9 mouse cellular contexts compared by ENCODE assay signal in genomic region chr5:52470551-52470950, GRCm38 (mm10). TPM values are rescaled to one million over a fixed set of nuclear protein-coding genes. Genes with fewer than 3 reads are reported as not detected.
DNase-seq lines count a peak whose midpoint lies in the region; ATAC-seq and TF ChIP-seq lines count a peak whose summit lies in the region.
"Had no signal": no experiment of that assay in that cellular context is flagged by ENCODE, and none has a peak within 500 bp of the region (broad histone marks: within the 10 kb centered on the region; RNA-seq: fewer than 3 reads in every experiment).

No protein-coding gene starts in this region.

- no peak for TF ChIP-seq POLR2A in embryonic fibroblast, embryonic 13.5 days (IDR thresholded peaks at IDR 0.05; ENCODE audit: low read depth, low read length)

- peaks cover under 1% of the 10 kb centered on the region; the same call in 1 of the 2 replicates for H3K9me3 ChIP-seq in kidney, embryonic 16.5 days (ENCODE audit: low read length)
- no peaks in the 10 kb centered on the region for H3K9me3 ChIP-seq in intestine, embryonic 15.5 days
- no peaks in the 10 kb centered on the region for H3K9me3 ChIP-seq in midbrain, postnatal 0 days (ENCODE audit: low read length)

- ATAC-seq in kidney, embryonic 16.5 days (ENCODE audit: low FRiP score, low TSS enrichment): no peak; the same call in 1 of the 2 replicates
- ATAC-seq in intestine, embryonic 15.5 days: peak; percentile 28
- ATAC-seq in midbrain, postnatal 0 days (ENCODE audit: low FRiP score): peak; percentile 24; the same call in 1 of the 2 replicates

- no peak for TF ChIP-seq CTCF in embryonic fibroblast, embryonic 13.5 days (IDR thresholded peaks at IDR 0.05; ENCODE audit: borderline replicate concordance, insufficient read depth, low read length)
- no peak for TF ChIP-seq CTCF in midbrain, postnatal 0 days (IDR thresholded peaks at IDR 0.05)

- H3K27me3 ChIP-seq in kidney, embryonic 16.5 days (ENCODE audit: insufficient read depth, low read length): 0 out of 2 replicates have a peak, but pooled peaks cover 5% of the 10 kb centered on the region
- no peaks in the 10 kb centered on the region for H3K27me3 ChIP-seq in intestine, embryonic 15.5 days (replicated peaks)
- H3K27me3 ChIP-seq in midbrain, postnatal 0 days (ENCODE audit: insufficient read depth, low read length): no peaks in the 10 kb centered on the region

- H3K9ac ChIP-seq in kidney, embryonic 16.5 days (replicated peaks; ENCODE audit: low read length): peak overlapping the region; percentile 85; the same call in 1 of the 2 replicates
- H3K9ac ChIP-seq in intestine, embryonic 15.5 days: peak overlapping the region; percentile 81; the same call in 1 of the 2 replicates
- H3K9ac ChIP-seq in midbrain, postnatal 0 days (replicated peaks; ENCODE audit: low read length, poor library complexity, severe bottlenecking): peak overlapping the region; percentile 97; the same call in 1 of the 2 replicates

- peaks cover 15% of the 10 kb centered on the region; the same call in 1 of the 2 replicates for H3K4me1 ChIP-seq in kidney, embryonic 16.5 days (ENCODE audit: insufficient read depth, low read length)
- H3K4me1 ChIP-seq in embryonic fibroblast, embryonic 13.5 days (ENCODE audit: control insufficient read depth, insufficient read depth, low read length): no peaks in the 10 kb centered on the region
- H3K4me1 ChIP-seq in intestine, embryonic 15.5 days (replicated peaks): peaks cover 3% of the 10 kb centered on the region; the same call in 1 of the 2 replicates
- H3K4me1 ChIP-seq in midbrain, postnatal 0 days (ENCODE audit: insufficient read depth, low read length): 0 out of 2 replicates have a peak, but pooled peaks cover 2% of the 10 kb centered on the region

- no peak overlapping the region for H3K27ac ChIP-seq in kidney, embryonic 16.5 days (ENCODE audit: low read length)
- no peak overlapping the region for H3K27ac ChIP-seq in embryonic fibroblast, embryonic 13.5 days (ENCODE audit: insufficient read depth, low read length)
- no peak overlapping the region for H3K27ac ChIP-seq in intestine, embryonic 15.5 days
- H3K27ac ChIP-seq in midbrain, postnatal 0 days (ENCODE audit: low read depth, low read length): peak overlapping the region; percentile 90; the same call in 1 of the 2 replicates

- H3K4me2 ChIP-seq in kidney, embryonic 16.5 days (replicated peaks; ENCODE audit: low read depth, low read length): peak overlapping the region; percentile 81
- H3K4me2 ChIP-seq in intestine, embryonic 15.5 days (replicated peaks): peak overlapping the region; percentile 92
- H3K4me2 ChIP-seq in midbrain, postnatal 0 days (ENCODE audit: low read depth, low read length, poor library complexity, severe bottlenecking): peak overlapping the region; percentile 87

- no peak for DNase-seq in kidney, postnatal 4 days
- no peak for DNase-seq in midbrain, postnatal 0 days (ENCODE audit: low spot score)
- DNase-seq in layer of hippocampus, adult 9-11 months: no peak
- DNase-seq in gastrocnemius, postnatal 4 days (ENCODE audit: low spot score in 2 of 2): no peak
- no peak for DNase-seq in gastrocnemius, postnatal 10 days

- H3K36me3 ChIP-seq in kidney, embryonic 16.5 days (ENCODE audit: insufficient read depth, low read length): no peaks in the 10 kb centered on the region
- H3K36me3 ChIP-seq in intestine, embryonic 15.5 days: no peaks in the 10 kb centered on the region
- H3K36me3 ChIP-seq in midbrain, postnatal 0 days (ENCODE audit: insufficient read depth, low read length): no peaks in the 10 kb centered on the region
- H3K36me3 ChIP-seq: G1E had no signal

- peak overlapping the region; percentile 73 for H3K4me3 ChIP-seq in kidney, embryonic 16.5 days (ENCODE audit: low read length)
- H3K4me3 ChIP-seq in embryonic fibroblast, embryonic 13.5 days (ENCODE audit: insufficient read depth, low read length): peak overlapping the region; percentile 58
- peak overlapping the region; percentile 73 for H3K4me3 ChIP-seq in intestine, embryonic 15.5 days (replicated peaks)
- H3K4me3 ChIP-seq in midbrain, postnatal 0 days (ENCODE audit: low read depth, low read length): peak overlapping the region; percentile 76

- WGBS in kidney, embryonic 16.5 days: 48% methylated on average over 5 of the region's 5 CpGs
- 56% methylated on average over 5 of the region's 5 CpGs for WGBS in intestine, embryonic 15.5 days
- WGBS in midbrain, postnatal 0 days: 52% methylated on average over 5 of the region's 5 CpGs

RNA-seq across cellular contexts. Expression of gene Ccdc149, which starts 0.8 kb away (rescaled TPM):
- polyA plus RNA-seq in kidney, embryonic 16.5 days (2015; fragmentation: Nextera tagmentation; extraction: Ambion mirVana): 3.4 and 3.5 TPM in 2 replicates
- 3.0 and 3.7 TPM in 2 replicates for polyA plus RNA-seq in embryonic fibroblast, embryonic 13.5 days (2011; ENCODE audit: insufficient read length, low read depth, missing spikeins)
- polyA plus RNA-seq in intestine, embryonic 15.5 days (2015; fragmentation: Nextera tagmentation; extraction: Ambion mirVana): 3.8 and 4.3 TPM in 2 replicates
- 19.9 and 21.2 TPM in 2 replicates for total RNA-seq in midbrain, postnatal 0 days (2014; rRNA removed)
- polyA plus RNA-seq in midbrain, postnatal 0 days (2015; fragmentation: Nextera tagmentation; extraction: Ambion mirVana): 13.8 and 14.1 TPM in 2 replicates
- 1 to 10 TPM; 4.4 to 4.6 TPM for total RNA-seq in gastrocnemius, postnatal 4 days (2021)
- total RNA-seq in gastrocnemius, postnatal 10 days (2021): 1 to 10 TPM; 3.8 to 4.7 TPM
- total RNA-seq: G1E had no signal
- polyA plus RNA-seq: G1E had no signal
